Mouse (Mus musculus): ENCODE results near the gene Trpc6. TPM values are rescaled to one million over a fixed set of nuclear protein-coding genes. Genes with fewer than 3 reads are reported as not detected.

The Trpc6 gene
- polyA plus RNA-seq, 1 experiment from 2014 or later, result 1.2 TPM

DNA sequence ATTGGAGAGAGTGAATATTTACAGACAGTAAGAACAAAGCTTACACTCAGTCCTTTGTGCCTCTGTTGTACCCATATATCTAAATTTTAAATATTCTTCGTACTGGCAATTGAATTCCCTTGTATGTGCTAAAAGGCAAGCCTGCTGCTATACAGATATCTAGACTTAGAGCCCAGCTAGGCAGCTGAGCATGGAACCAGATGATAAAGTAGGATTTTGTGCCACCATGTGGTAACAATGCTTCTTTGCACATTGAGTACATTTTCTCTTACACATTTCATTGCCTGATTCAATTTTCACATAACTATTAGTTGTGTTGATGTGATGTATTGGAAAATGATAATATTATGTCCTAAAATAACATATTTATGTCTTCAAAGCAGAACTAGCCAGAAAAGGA lies 132.7 kb downstream of the Trpc6 start:
- H3K9me3 ChIP-seq, result no peaks in the 10 kb centered on the region
- H3K27ac ChIP-seq, result no peak overlapping the region
- no peaks in the 10 kb centered on the region for H3K4me1 ChIP-seq
- no peak for ATAC-seq (ENCODE audit: insufficient number of reproducible peaks, low FRiP score, low TSS enrichment, low read depth)
- H3K4me3 ChIP-seq, result no peak overlapping the region
- H3K4me2 ChIP-seq, result no peak overlapping the region
- 48% methylated on average over 1 of the region's 1 CpGs for WGBS
- H3K27me3 ChIP-seq, result no peaks in the 10 kb centered on the region
- H3K9ac ChIP-seq, result no peak overlapping the region
- no peaks in the 10 kb centered on the region for H3K36me3 ChIP-seq

DNA sequence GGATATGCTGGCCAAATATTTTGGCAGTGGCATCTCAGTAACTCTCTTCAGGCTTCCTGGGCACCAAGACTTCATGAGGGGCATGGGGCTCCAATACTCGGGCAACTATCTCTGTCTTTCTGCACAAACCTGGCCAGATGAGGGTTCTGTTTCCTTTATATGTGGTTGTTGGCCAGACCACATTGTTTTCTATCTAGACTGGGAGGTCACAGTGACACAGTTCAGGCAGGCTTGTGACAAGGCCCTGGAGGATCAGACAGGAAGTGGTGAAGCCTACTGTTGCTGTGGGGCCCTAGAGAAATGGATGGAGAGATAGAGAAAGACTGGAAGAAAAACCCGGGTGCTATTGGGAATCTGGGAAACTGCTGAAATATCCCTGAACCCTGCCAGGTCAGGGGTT lies 149.2 kb downstream of the Trpc6 start:
- no peaks in the 10 kb centered on the region for H3K9me3 ChIP-seq
- no peak overlapping the region for H3K27ac ChIP-seq
- 80% methylated on average over 2 of the region's 2 CpGs for WGBS
- no peak overlapping the region for H3K4me2 ChIP-seq
- no peaks in the 10 kb centered on the region for H3K36me3 ChIP-seq
- H3K4me1 ChIP-seq, result no peaks in the 10 kb centered on the region
- H3K9ac ChIP-seq, result no peak overlapping the region
- ATAC-seq (ENCODE audit: insufficient number of reproducible peaks, low FRiP score, low TSS enrichment, low read depth), result no peak
- no peak overlapping the region for H3K4me3 ChIP-seq
- H3K27me3 ChIP-seq, result no peaks in the 10 kb centered on the region

DNA sequence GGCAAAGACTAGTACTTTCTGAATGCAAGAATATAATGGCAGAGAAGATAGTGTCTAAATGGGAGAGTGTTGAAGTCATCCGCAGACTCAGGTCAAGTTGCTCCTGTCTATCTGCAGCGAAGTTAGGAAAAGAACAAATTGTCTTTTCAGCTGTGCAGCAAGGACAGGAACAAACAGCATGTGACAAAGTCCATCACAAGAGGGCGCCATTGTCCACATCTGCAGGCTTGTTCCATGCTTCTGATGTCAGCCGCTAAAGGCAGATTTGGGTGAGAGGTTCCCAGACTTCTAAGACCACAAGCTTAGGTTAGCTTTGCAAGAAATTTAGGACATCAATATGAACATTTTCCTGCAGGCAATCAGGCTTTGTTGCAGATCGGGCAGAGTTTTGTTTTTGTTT lies 156.7 kb downstream of the Trpc6 start:
- H3K4me3 ChIP-seq, result no peak overlapping the region
- no peak overlapping the region for H3K27ac ChIP-seq
- H3K9me3 ChIP-seq, result no peaks in the 10 kb centered on the region
- H3K27me3 ChIP-seq, result no peaks in the 10 kb centered on the region
- no peak for ATAC-seq (ENCODE audit: insufficient number of reproducible peaks, low FRiP score, low TSS enrichment, low read depth)
- no peaks in the 10 kb centered on the region for H3K36me3 ChIP-seq
- WGBS, result 26% methylated on average over 5 of the region's 5 CpGs
- H3K4me2 ChIP-seq, result no peak overlapping the region
- no peaks in the 10 kb centered on the region for H3K4me1 ChIP-seq
- no peak overlapping the region for H3K9ac ChIP-seq

DNA sequence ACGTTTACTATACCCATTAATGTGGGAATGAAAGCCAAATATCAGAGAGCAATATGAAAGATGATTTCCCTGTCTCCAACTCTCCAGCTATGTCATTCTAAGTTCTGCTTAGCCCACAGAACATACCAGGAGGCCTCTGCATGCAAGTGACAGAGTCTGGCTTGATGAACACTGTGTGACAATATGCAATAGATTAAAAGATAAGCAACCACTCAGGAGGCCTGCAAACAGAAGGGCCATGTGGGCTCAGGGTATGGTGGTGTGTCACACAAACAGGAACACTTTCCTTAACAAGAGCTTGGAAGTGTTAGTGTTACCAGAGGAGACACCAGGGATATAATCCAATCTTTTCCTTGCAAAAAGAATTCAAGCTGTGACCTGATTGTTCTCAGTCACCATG lies 159.6 kb downstream of the Trpc6 start:
- Histone ChIP-seq H3K9me3 (no peaks in the 10 kb centered on the region), H3K9ac (no peak overlapping the region), H3K27me3 (no peaks in the 10 kb centered on the region), H3K36me3 (no peaks in the 10 kb centered on the region), H3K4me2 (no peak overlapping the region), H3K4me1 (no peaks in the 10 kb centered on the region), H3K4me3 (no peak overlapping the region), H3K27ac (no peak overlapping the region)
- WGBS, result 48% methylated on average over 1 of the region's 1 CpGs
- no peak for ATAC-seq (ENCODE audit: insufficient number of reproducible peaks, low FRiP score, low TSS enrichment, low read depth)

GRCm38 (mm10) chr9:8703956-8704355 lies 160.0 kb downstream of the Trpc6 start:
- Histone ChIP-seq H3K9ac (no peak overlapping the region), H3K27ac (no peak overlapping the region), H3K27me3 (no peaks in the 10 kb centered on the region), H3K4me3 (no peak overlapping the region), H3K4me2 (no peak overlapping the region), H3K4me1 (no peaks in the 10 kb centered on the region), H3K36me3 (no peaks in the 10 kb centered on the region), H3K9me3 (no peaks in the 10 kb centered on the region)
- no peak for ATAC-seq (ENCODE audit: insufficient number of reproducible peaks, low FRiP score, low TSS enrichment, low read depth)
- WGBS, result 43% methylated on average over 5 of the region's 5 CpGs

DNA sequence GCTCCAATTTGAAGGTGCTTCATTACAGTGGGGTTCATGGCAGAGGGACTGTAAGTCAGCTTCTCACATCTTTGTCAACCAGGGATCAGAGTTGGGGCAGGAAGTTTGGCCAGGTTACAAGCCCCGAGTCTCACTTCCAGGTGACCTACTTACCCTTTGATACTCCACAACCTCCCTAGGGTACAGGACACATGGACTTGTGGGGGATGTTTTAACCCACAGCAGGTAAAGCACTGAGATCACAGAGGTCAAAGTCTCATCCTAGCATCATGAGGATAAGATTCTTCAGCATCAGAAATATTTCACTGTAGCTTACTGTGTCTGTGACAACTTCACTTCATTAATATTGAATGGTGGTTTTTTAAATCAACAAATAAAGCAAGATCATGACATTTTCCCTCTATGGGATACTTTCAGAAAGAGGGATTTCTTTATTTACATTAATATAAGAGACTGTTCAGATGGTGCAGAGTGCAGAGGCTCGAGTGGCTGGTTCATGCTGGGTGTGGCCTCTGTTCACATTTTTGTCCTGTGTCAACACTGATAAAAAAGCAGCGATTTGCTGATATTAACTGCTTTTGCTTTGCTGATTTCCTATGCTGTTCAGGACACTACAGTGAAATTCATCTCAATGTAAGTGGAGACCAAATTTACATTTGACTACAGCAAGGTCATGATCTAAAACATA lies 166.3 kb downstream of the Trpc6 start:
- Histone ChIP-seq H3K4me2 (no peak overlapping the region), H3K9ac (no peak overlapping the region), H3K4me1 (no peaks in the 10 kb centered on the region), H3K27me3 (no peaks in the 10 kb centered on the region), H3K36me3 (no peaks in the 10 kb centered on the region), H3K9me3 (no peaks in the 10 kb centered on the region), H3K4me3 (no peak overlapping the region), H3K27ac (no peak overlapping the region)
- WGBS, result 77% methylated on average over 3 of the region's 3 CpGs
- ATAC-seq (ENCODE audit: insufficient number of reproducible peaks, low FRiP score, low TSS enrichment, low read depth), result no peak

DNA sequence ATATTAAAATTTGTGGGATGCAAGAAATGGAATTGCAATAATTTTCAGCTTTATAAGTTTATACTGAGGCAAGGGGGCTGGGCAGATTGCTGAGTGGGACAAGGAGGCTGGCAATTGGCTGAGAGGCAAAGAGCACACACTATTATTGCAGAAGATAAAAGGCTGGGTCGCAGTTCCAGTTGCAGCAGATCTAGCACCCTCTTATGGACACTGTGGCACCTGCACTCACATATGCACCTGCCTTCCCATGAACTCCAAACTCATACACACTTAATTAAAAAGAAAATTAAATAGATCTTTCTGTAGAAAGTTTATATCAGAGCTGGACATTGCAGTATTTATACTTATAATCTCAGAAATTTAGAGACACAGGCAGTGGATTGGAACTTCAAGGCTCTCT lies 175.1 kb downstream of the Trpc6 start:
- ATAC-seq (ENCODE audit: insufficient number of reproducible peaks, low FRiP score, low TSS enrichment, low read depth), result no peak
- 58% methylated on average over 1 of the region's 1 CpGs for WGBS

GRCm38 (mm10) chr9:8729056-8729455 lies 185.1 kb downstream of the Trpc6 start:
- WGBS, result 75% methylated on average over 3 of the region's 3 CpGs

More for the DNA sequence above, 175.1 kb downstream of the Trpc6 start:
- Histone ChIP-seq H3K9me3 (no peaks in the 10 kb centered on the region), H3K27ac (no peak overlapping the region), H3K4me3 (no peak overlapping the region), H3K4me2 (no peak overlapping the region), H3K27me3 (no peaks in the 10 kb centered on the region), H3K4me1 (no peaks in the 10 kb centered on the region), H3K9ac (no peak overlapping the region), H3K36me3 (no peaks in the 10 kb centered on the region)

More at GRCm38 (mm10) chr9:8729056-8729455, 185.1 kb downstream of the Trpc6 start:
- H3K4me1 ChIP-seq, result no peaks in the 10 kb centered on the region
- no peaks in the 10 kb centered on the region for H3K27me3 ChIP-seq
- no peaks in the 10 kb centered on the region for H3K9me3 ChIP-seq
- no peak overlapping the region for H3K9ac ChIP-seq
- no peak overlapping the region for H3K4me2 ChIP-seq
- ATAC-seq (ENCODE audit: insufficient number of reproducible peaks, low FRiP score, low TSS enrichment, low read depth), result no peak
- no peaks in the 10 kb centered on the region for H3K36me3 ChIP-seq
- H3K4me3 ChIP-seq, result no peak overlapping the region
- H3K27ac ChIP-seq, result no peak overlapping the region
